Mouse (Mus musculus) heart, embryonic 14.5 days (tissue): ENCODE measurements around the gene Olfr204. TPM values are rescaled to one million over a fixed set of nuclear protein-coding genes. Genes with fewer than 3 reads are reported as not detected.
"Not testable (repeated sequence)": the region's sequence is repeated elsewhere in the genome, so short reads cannot be mapped to it uniquely, and the experiment has no call there.

Experiments used
- ATAC-seq: fragments of 200-750 bp; cut with Nextera tagmentation; 2 replicates; pipeline ENCODE4 v1.8.0; 2017; ENCODE audit warnings: low read depth, moderate TSS enrichment; ENCODE audit not compliant: insufficient number of reproducible peaks, insufficient read depth, low FRiP score
- H3K27ac ChIP-seq, 2 experiments: fragments of 200-500 bp in 1 of 2; fragments of 300-500 bp in 1 of 2; sonication (generic) in 1 of 2; replicated peaks in 1 of 2; 2 replicates each; pipeline ENCODE4 v1.5.1; 2012 to 2014; ENCODE audit warnings: low read depth in 2 of 2, low read length in 2 of 2, control low read depth in 1 of 2, mild to moderate bottlenecking in 1 of 2, mixed read lengths in 1 of 2; ENCODE audit not compliant: control insufficient read depth in 1 of 2, insufficient read depth in 1 of 2
- H3K27me3 ChIP-seq: fragments of 300-500 bp; sonication (generic); 2 replicates; pipeline ENCODE4 v1.6.1; 2014; ENCODE audit warnings: mild to moderate bottlenecking, low read length, control low read depth; ENCODE audit not compliant: control insufficient read depth, insufficient read depth
- H3K36me3 ChIP-seq: fragments of 300-500 bp; sonication (generic); 2 replicates; pipeline ENCODE4 v1.6.1; 2014; ENCODE audit warnings: mild to moderate bottlenecking, control low read depth, low read length, mixed read lengths; ENCODE audit not compliant: control insufficient read depth, insufficient read depth
- H3K4me1 ChIP-seq, 2 experiments: fragments of 200-500 bp in 1 of 2; fragments of 300-500 bp in 1 of 2; sonication (generic) in 1 of 2; 2 replicates each; pipeline ENCODE4 v1.6.1; 2012 to 2014; ENCODE audit warnings: low read length in 2 of 2, control low read depth in 1 of 2, mixed read lengths in 1 of 2; ENCODE audit not compliant: control insufficient read depth in 2 of 2, insufficient read depth in 2 of 2
- H3K4me2 ChIP-seq: fragments of 300-500 bp; sonication (generic); 2 replicates; pipeline ENCODE4 v1.6.1; 2014; ENCODE audit warnings: mild to moderate bottlenecking, low read length
- H3K4me3 ChIP-seq, 2 experiments: fragments of 200-500 bp in 1 of 2; fragments of 300-500 bp in 1 of 2; sonication (generic) in 1 of 2; 2 replicates each; pipeline ENCODE4 v1.5.1; 2012 to 2014; ENCODE audit warnings: low read length in 2 of 2, mild to moderate bottlenecking in 2 of 2, control low read depth in 1 of 2, low read depth in 1 of 2, moderate library complexity in 1 of 2; ENCODE audit not compliant: control insufficient read depth in 1 of 2, insufficient read depth in 1 of 2
- H3K9ac ChIP-seq: fragments of 300-500 bp; sonication (generic); 2 replicates; pipeline ENCODE4 v1.6.1; 2014; ENCODE audit warnings: mild to moderate bottlenecking, low read length
- H3K9me3 ChIP-seq: fragments of 300-500 bp; sonication (generic); 2 replicates; pipeline ENCODE4 v1.6.1; 2016; ENCODE audit warnings: low read length, control low read depth; ENCODE audit not compliant: control insufficient read depth
- WGBS: fragments of 180-500 bp; shearing (Covaris S2); extraction: QIAGEN DNeasy Blood & Tissue Kit; methylation state at CpG from one replicate; pipeline ENCODE4 v1.1.7; 2014; 5-methylcytosine and 5-hydroxymethylcytosine counted together
- polyA plus RNA-seq: library from polyadenylated mRNA; unstranded; fragments of >200 nt; fragmentation: Nextera tagmentation; extraction: Ambion mirVana; gene quantifications from 2 replicates; pipeline ENCODE4 v1.2.1, GENCODE M21; 2014

Gene Olfr204
- polyA plus RNA-seq, 1 experiment from 2014 or later: not detected

GRCm38 (mm10) chr16:59283476-59283875 lies 34.6 kb downstream of the Olfr204 start:
- Histone ChIP-seq H3K4me2 (no peak overlapping the region), H3K9me3 (no peaks in the 10 kb centered on the region), H3K4me3 (no peak overlapping the region), H3K36me3 (no peaks in the 10 kb centered on the region), H3K4me1 (no peaks in the 10 kb centered on the region), H3K27ac (no peak overlapping the region), H3K9ac (no peak overlapping the region), H3K27me3 (no peaks in the 10 kb centered on the region)
- WGBS: 44% methylated on average over 1 of the region's 1 CpGs
- no peak for ATAC-seq

GRCm38 (mm10) chr16:59280542-59280941 lies 37.5 kb downstream of the Olfr204 start:
- WGBS: 45% methylated on average over 3 of the region's 3 CpGs
- Histone ChIP-seq H3K27me3 (no peaks in the 10 kb centered on the region), H3K27ac (no peak overlapping the region), H3K9me3 (no peaks in the 10 kb centered on the region), H3K4me1 (no peaks in the 10 kb centered on the region), H3K36me3 (no peaks in the 10 kb centered on the region), H3K4me2 (no peak overlapping the region), H3K9ac (no peak overlapping the region), H3K4me3 (no peak overlapping the region)
- no peak for ATAC-seq

GRCm38 (mm10) chr16:59272532-59272931 lies 45.5 kb downstream of the Olfr204 start, which contains the start of gene Olfr201:
Gene Olfr201, minus strand, starts transcription at chr16:59272632.
- ATAC-seq, H3K9ac ChIP-seq, H3K4me2 ChIP-seq, H3K27me3 ChIP-seq, H3K4me3 ChIP-seq, H3K27ac ChIP-seq, H3K36me3 ChIP-seq, H3K4me1 ChIP-seq, H3K9me3 ChIP-seq: not testable (repeated sequence)
- 69% methylated on average over 4 of the region's 4 CpGs for WGBS

- WGBS: 64% methylated on average over 4 of the region's 4 CpGs
- not testable (repeated sequence) for H3K9ac ChIP-seq, H3K9me3 ChIP-seq, H3K27me3 ChIP-seq, H3K4me1 ChIP-seq, H3K4me2 ChIP-seq, ATAC-seq, H3K27ac ChIP-seq, H3K4me3 ChIP-seq, H3K36me3 ChIP-seq
Observed at GRCm38 (mm10) chr16:59269097-59269496, 49.0 kb downstream of the Olfr204 start.

Other genes with a start within 250 kb of the Olfr204 start
- not detected in 2 replicates for gene Olfr190, start 240.2 kb downstream of the Olfr204 start, polyA plus RNA-seq
- not detected in 2 replicates for gene Olfr191, start 228.4 kb downstream of the Olfr204 start, polyA plus RNA-seq
- gene Olfr193, start 206.4 kb downstream of the Olfr204 start, polyA plus RNA-seq: not detected in 2 replicates
- gene Olfr194, start 197.2 kb downstream of the Olfr204 start, polyA plus RNA-seq: not detected in 2 replicates
- not detected in 2 replicates for gene Olfr195, start 171.2 kb downstream of the Olfr204 start, polyA plus RNA-seq
- not detected in 2 replicates for gene Olfr196, start 147.8 kb downstream of the Olfr204 start, polyA plus RNA-seq
- gene Olfr198, start 114.7 kb downstream of the Olfr204 start, polyA plus RNA-seq: not detected in 2 replicates
- gene Olfr199, start 98.5 kb downstream of the Olfr204 start, polyA plus RNA-seq: not detected in 2 replicates
- not detected in 2 replicates for gene Olfr201, start 45.6 kb downstream of the Olfr204 start, polyA plus RNA-seq
- not detected in 2 replicates for gene Olfr202, start 31.5 kb downstream of the Olfr204 start, polyA plus RNA-seq
- gene Olfr203, start 19.4 kb downstream of the Olfr204 start, polyA plus RNA-seq: not detected in 2 replicates
- gene Olfr205, start 12.9 kb upstream of the Olfr204 start, polyA plus RNA-seq: not detected in 2 replicates
- not detected in 2 replicates for gene Olfr206, start 31.0 kb upstream of the Olfr204 start, polyA plus RNA-seq
- gene Olfr209, start 45.7 kb upstream of the Olfr204 start, polyA plus RNA-seq: not detected in 2 replicates
- gene Gabrr3, start 89.1 kb upstream of the Olfr204 start, polyA plus RNA-seq: not detected in 2 replicates
- 24.2 and 25.9 TPM in 2 replicates for gene Riox2, start 153.5 kb upstream of the Olfr204 start, polyA plus RNA-seq